Mouse (Mus musculus): Measurements from ENCODE around the gene Gm36028.

DNA sequence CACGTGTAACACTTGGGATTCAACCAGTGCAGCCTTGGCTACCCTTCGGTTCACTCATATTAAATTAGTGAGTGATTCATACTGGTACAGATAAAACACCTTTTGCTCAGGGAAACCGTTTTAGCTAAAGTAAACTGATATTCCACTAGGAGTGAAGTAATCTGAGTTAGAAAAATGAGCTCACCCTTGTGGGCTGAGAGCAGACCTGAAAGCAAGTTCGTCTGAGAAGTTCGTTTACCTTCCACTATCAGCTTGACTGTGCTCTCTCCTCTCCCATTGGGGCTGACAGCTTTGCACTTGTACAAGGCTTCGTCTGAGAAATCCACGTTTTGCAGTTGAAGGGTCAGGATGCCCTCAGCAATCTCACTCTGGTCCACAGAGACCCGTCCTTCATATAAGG is 5.4 kb downstream of the Gm36028 start:
- TF ChIP-seq POLR2A (IDR thresholded peaks at IDR 0.05; ENCODE audit: low read depth, low read length) (no peak), CTCF (conservative IDR thresholded peaks at IDR 0.05; ENCODE audit: insufficient read depth, insufficient read length, low read depth, low read length) (no peak)
